Mouse (Mus musculus): Measurements from ENCODE around the gene Bach2.

Gene Bach2

DNA sequence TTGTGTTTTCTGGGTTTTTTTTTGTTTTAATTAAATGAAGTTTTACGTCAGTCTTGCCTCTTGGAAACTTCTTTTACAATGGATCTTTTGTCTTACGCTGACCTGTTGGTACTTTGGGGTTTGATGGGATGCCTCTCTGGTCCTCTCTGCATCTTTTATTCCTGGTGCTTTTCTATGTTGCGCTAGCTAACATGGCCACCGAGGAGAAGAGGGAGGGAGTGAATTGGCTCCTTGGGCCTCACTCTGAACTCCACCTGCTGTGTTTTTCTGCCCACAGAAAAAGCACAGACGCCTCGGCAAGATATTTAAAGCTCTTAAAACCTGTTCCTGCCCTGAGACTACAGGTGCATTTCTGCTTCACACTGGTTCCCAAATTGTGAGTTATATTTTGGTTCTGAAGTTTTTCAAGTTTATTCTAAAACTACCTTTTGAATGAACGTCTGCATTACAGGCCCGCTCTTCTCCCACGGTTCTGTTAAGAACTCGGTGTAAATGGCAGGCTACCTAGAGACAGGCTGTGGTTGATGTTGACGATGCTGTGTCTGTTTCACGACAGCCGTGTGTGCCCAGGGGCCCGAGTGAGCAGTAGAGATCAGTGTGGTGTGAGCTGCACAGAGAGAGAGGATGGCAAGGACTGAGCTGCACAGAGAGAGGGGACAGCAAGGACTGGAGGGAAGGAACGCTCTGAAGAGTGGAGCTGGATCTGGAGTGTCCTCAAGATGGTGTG, 13.5 kb downstream of the Bach2 start:
- no peak for DNase-seq

DNA sequence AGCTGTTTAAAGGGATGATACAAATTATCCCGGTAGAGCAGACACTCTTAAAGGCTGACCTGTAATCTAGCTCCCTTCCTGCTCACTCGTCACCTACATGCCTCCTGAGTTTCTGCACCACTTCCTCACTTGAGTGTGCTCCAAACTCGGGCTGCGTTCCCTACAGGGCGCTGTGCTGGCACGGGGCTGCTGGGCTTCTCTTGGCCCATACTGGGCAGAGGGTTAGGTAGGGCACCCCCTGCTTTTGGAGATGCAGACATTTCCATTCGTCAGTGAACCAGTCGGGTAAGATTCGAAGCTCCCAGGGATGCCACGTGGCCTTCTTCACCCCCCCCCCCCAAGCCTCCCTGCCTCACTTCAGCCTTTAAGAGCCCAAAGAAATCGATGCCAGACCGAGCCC, 19.1 kb downstream of the Bach2 start:
- no peak for DNase-seq

DNA sequence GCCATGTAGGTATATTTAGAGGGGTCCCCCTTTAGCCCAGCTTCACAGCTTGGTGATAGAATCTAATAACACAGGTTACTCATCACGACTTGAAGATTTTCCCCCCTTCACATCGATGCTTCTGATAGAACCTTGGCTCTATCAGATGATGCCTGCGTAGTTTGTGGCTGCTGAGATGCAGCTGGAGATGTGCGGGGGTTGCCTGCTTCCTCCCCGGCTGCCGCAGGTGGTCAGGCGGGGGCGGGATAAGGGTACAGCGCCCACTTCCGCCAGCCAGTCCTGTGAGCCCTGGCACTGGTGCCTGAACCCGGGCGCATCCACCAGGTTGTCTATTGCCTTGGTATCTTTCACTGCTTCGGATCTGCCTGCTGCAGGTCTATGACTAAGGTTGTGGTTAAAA, 19.5 kb downstream of the Bach2 start:
- no peak for DNase-seq

- peak in 1 of 2 experiments; percentile 19 for DNase-seq
These were observed 20.0 kb downstream of the Bach2 start for GRCm38 (mm10) chr4:32258596-32258995.

DNA sequence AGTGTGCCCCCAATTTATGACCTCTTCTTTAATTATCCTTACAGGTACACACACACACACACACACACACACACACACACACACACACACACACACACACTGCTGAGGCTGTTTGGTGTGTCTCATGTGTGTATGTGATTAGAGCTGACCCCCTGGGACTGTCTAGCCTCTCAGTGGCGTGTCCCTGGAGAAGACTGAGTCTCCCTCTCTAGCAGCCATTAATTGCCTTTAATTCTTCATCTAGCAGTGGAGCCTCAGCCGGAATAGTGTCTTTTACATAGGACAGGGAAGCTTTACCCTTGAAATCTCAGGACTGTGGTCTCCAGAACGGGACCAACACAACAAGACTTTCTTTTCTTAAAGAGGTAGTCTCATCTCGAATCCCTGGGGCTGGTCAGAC, 22.3 kb downstream of the Bach2 start:
- DNase-seq = no peak

- DNase-seq = no peak
These were observed 24.5 kb downstream of the Bach2 start for GRCm38 (mm10) chr4:32262825-32263684.

- no peak for DNase-seq
These were observed 25.1 kb downstream of the Bach2 start for GRCm38 (mm10) chr4:32263685-32264038.

DNA sequence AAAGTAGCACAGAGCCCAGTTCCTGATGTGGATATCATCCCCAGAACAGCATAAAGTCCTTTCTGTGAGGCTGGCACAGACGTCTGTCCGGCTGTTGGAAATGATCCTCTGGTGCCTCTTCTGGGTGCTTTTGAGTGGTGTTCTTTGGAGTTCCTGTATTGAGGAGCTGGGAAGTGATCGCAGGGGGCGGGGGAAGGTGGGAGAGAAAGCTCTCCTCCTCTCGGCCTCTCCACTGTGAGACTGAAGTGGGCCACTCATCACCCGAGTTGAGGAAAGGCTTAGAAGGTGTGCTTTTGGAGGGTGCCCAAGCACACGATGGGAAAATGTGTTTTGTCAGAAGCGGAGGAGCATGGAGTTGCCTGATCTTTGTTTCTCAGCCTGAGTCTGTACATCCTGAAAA, 26.3 kb downstream of the Bach2 start:
- no peak for DNase-seq

- no peak for DNase-seq
These were observed 28.1 kb downstream of the Bach2 start for GRCm38 (mm10) chr4:32266731-32267130.

DNA sequence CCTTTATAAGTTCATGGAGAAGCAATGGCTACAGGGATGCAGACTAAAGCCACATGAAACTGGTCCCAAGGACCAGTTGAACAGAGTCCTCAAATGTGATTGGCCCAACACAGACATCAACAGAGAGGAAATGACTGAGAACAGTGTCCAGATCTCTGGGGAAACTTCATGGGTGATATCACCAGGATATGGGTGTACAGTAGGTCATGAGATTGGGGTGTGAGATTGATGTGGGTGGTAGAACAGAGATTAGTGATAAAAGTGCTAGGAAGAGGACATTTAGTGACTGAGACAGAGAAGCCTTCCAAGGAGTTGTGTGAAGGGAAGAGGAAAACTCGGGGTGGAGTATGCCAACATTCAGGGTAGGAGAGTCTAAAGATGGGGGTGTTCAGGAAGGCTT, 29.4 kb downstream of the Bach2 start:
- no peak for DNase-seq

DNA sequence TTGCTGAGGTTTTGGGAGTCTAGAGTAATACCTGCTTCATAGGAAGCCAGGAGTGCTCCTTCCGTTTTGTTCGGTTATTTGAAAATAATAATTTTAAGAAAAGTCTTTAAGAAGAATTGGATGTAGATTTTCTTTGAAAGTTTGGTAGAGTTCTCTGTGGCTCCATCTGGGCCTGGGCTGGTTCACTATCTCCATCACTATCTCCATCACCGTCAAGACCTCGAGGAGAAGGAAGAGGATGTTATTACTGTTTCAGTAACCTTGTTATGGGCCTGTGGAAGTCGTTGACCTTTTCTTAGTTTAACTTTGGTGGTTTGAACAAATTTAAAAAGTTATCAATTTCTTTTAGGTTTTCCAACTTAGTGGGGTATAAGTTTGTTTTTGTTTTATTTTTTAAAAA, 33.8 kb downstream of the Bach2 start:
- no peak for DNase-seq

- no peak for DNase-seq
These were observed 36.2 kb downstream of the Bach2 start for GRCm38 (mm10) chr4:32274776-32275294.

GRCm38 (mm10) chr4:32279842-32280241, 41.2 kb downstream of the Bach2 start:
- no peak for DNase-seq

- DNase-seq = no peak
These were observed 41.8 kb downstream of the Bach2 start for GRCm38 (mm10) chr4:32280401-32280800.

DNA sequence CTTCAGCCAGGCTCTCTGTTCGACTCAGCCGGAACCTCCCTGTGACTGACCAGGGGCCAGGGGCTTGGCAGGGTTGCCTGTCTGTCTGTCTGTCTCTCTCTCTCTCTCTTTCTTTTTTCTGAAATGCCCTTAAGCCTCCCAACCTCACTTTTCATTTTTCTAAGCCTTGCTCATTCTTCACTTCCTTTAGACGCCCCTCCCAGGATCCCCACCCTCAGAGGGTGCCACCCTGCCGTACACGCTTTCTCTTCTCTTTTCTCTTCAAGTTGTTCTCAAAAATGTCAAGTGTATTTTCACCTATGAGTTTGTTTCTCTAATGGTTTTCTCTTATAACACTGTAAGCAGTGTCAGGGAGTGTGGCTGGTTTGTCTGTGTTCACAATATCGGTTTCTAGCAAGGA, 42.7 kb downstream of the Bach2 start:
- DNase-seq = no peak

DNA sequence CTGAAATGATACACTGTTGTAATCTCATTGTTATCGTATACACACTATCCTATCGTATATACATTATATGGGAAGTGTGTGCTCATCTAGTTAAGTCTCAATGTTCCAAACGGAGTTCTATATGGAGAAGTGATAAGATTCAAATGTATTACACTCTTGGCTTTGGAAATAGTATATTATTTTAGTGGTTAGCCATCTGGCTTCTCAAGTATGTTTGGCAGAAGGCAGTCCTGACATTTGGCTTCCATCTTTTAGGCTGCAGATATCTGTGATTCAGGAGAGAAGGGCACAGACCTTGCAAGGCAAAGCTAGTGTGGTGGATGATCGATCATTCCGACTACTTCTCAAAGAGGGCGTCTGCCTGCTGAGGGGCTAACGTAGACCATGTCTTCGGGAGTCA, 47.8 kb downstream of the Bach2 start:
- DNase-seq = no peak

GRCm38 (mm10) chr4:32288036-32288860, 49.6 kb downstream of the Bach2 start:
- peak; percentile 54 to 78 for DNase-seq

DNA sequence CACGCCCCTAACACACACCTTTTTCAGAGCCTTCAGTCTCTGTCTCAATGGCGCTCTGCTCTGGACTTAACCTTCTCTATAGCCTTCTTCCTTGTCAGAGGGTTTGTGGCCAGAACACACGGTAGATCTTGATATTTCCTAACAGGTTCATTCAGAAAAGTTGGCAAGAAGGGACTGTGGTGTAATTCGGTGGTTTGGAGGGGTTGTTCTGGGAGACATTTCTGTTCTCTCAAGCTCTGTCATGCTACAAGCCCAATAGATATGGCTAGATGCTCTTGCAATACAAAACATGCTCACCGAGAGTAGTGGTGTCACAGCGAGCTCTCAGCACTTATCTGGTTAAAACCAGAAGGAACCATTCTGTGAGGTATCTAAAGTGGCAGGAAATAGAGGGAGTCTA, 51.2 kb downstream of the Bach2 start:
- DNase-seq = no peak

DNA sequence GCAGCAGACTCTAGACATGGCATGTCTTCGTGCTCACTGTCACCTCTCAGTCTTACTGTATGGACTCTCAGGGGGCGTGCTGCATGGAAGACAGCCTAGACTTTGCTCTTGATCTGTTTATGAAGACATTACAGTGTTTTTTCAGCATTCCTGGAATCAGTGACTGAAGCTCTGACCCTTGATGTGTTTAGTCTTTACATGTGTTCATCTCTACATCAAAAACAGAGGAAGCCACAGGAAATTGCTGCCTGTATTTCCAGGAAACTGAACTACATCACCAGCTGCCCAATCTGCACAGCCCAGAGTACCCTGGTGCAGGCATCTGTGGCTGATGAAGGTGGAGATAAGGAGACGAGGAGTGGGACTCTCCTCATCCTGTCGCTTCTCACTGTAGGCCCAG, 52.8 kb downstream of the Bach2 start:
- DNase-seq = no peak

DNA sequence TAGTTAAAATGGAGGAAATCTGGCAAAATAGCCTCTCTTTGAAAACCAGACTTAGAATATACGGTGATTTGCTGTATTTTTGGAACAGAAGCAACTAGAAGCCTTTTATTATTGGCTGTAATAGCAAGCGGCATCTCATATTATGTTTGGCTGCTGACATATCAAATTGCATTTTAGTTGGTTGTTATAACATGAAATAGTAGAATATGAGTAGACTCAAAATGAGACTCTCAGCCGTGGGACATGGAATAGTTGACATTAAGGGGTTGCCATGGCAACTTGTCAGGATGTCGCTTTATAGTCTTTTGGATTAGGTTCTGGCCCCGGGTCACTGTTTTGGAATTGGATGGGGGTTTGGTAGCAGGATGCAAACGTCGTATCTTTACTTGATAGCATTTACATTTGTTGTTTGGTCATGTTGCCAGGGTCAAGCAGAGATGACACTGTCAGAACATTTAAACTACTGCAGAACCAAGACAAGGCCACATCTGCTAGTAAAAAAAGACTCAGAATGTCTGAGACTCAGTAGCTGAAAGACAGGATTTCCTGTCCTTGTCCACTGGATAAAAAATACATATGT, 55.2 kb downstream of the Bach2 start:
- no peak for DNase-seq

DNA sequence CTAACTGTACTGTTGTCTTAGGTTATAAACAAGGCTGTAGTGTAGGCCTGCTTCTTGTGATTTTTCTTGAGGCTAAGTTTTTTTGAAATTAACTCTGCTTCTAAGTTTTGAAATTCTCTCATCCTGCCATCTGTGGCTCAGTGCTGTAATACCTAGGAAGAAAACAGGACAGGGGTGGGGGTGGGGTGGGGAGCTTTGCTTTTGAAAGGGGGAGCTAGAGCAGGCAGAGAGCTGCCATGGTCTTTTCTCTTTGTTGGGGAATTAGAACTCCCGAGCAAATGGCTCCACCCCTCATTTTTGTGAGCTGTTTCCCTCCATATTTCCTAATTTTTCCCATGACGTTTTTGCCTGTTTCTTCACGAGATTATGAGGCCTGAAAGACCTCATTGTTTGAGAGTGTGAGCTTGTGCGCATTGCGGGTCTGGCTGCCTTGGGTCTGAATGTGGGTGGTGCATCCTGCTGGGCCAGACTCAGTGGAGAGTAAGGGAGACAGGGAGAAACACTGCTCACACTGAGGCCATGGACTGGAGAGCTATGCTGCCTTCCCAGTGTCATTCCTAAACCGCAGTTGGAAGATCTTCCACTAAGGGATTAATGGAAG, 58.6 kb downstream of the Bach2 start:
- no peak for DNase-seq

- peak in 1 of 2 experiments; percentile 59 for DNase-seq
These were observed 60.6 kb downstream of the Bach2 start for GRCm38 (mm10) chr4:32299221-32299620.
